18 mouse cellular contexts compared by ENCODE assay signal in genomic region chr7:64900249-64900648, GRCm38 (mm10).
"Had no signal": no experiment of that assay in that cellular context is flagged by ENCODE, and none has a peak within 500 bp of the region (broad histone marks: within the 10 kb centered on the region; RNA-seq: fewer than 3 reads in every experiment).

No protein-coding gene starts in this region.

- DNase-seq: lung, embryonic 14.5 days; lung, postnatal 10 days; lung, postnatal 4 days; midbrain, embryonic 14.5 days; retina, postnatal 1 day; right cerebral cortex, adult 18-20 months; right cerebral cortex, postnatal 25 days; right cerebral cortex, postnatal 4 days; spleen, adult 18-20 months; thymus, adult 18-20 months; thymus, postnatal 14 days; thymus, postnatal 36 days had no signal

- ATAC-seq: midbrain, embryonic 16.5 days had no signal

- H3K4me3 ChIP-seq: midbrain, embryonic 10.5 days; midbrain, embryonic 12.5 days; myocyte; neural tube, embryonic 13.5 days; neural tube, embryonic 15.5 days had no signal

- H3K4me2 ChIP-seq: lung, embryonic 14.5 days; midbrain, embryonic 12.5 days; neural tube, embryonic 13.5 days; neural tube, embryonic 15.5 days had no signal

- H3K9ac ChIP-seq: lung, embryonic 14.5 days; midbrain, embryonic 12.5 days; neural tube, embryonic 13.5 days; neural tube, embryonic 15.5 days had no signal

- H3K27me3 ChIP-seq: midbrain, embryonic 12.5 days; neural tube, embryonic 13.5 days; neural tube, embryonic 15.5 days had no signal

- H3K9me3 ChIP-seq: midbrain, embryonic 10.5 days; midbrain, embryonic 12.5 days; neural tube, embryonic 13.5 days; neural tube, embryonic 15.5 days had no signal

- H3K36me3 ChIP-seq: midbrain, embryonic 10.5 days; midbrain, embryonic 12.5 days; neural tube, embryonic 13.5 days; neural tube, embryonic 15.5 days had no signal

- H3K27ac ChIP-seq: midbrain, embryonic 10.5 days; midbrain, embryonic 12.5 days; neural tube, embryonic 13.5 days; neural tube, embryonic 15.5 days had no signal
